Mouse (Mus musculus) cerebellum, adult 2 months (tissue): ENCODE measurements around the gene Hyal1.

Source experiments
- CTCF ChIP-seq: fragments of 200-500 bp; IDR thresholded peaks from 2 replicates; pipeline ENCODE4 v1.5.1; 2011; ENCODE audit warnings: low read depth, mild to moderate bottlenecking, control low read depth, low read length, moderate library complexity, borderline replicate concordance; ENCODE audit not compliant: insufficient read depth
- POLR2A ChIP-seq: fragments of 200-500 bp; IDR thresholded peaks from 2 replicates; pipeline ENCODE4 v1.6.1; 2011; ENCODE audit warnings: low read length, control low read depth, borderline replicate concordance; ENCODE audit not compliant: insufficient read depth

DNA sequence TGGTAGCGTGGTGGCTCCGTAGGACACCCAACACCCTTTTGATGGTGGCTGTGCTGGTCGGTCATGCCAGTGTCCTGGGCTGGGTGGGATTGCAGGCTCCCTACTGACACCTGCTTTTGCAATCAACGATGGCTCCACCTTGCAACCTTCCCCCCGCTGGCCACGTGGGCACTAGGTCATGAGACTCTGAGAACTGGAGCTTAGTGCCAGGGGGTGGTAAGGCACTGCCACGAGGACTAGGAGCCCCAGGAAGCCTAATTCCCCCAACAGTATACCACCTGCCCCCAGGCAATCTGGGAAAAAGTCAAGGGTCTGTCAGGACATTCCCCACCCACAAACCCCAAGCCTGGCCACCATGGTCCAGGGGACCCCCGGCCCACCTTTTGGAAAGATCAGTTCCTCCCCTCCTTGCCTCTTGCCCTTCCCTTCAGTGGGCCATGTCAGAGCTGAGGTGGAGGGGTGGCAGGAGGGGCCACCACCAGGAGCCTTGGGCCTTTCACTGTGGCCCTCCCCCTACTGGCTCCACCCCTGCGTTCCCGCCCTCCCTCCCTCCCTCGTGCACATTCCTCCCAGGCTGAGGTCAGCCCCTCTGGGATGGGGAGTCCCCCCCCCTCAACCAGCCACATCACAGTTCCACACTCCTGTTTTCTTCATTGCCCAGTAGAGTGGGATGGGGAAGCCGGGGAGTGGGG, 32.2 kb downstream of the Hyal1 start, which contains the start of gene Sema3b:
- TF ChIP-seq CTCF, result no peak
- TF ChIP-seq POLR2A, result no peak
